Mouse (Mus musculus) liver, embryonic 12.5 days (tissue): ENCODE results near the gene Sbf2. TPM values are rescaled to one million over a fixed set of nuclear protein-coding genes. Genes with fewer than 3 reads are reported as not detected.

ENCODE experiments used
- ATAC-seq: fragments of 200-750 bp; cut with Nextera tagmentation; 2 replicates; pipeline ENCODE4 v1.8.0; 2017; ENCODE audit warnings: moderate number of reproducible peaks, mild to moderate bottlenecking, moderate library complexity
- H3K27ac ChIP-seq: fragments of 300-500 bp; sonication (generic); 2 replicates; pipeline ENCODE4 v1.5.1; 2016; ENCODE audit warnings: mild to moderate bottlenecking
- H3K27me3 ChIP-seq: fragments of 300-500 bp; sonication (generic); replicated peaks from 2 replicates; pipeline ENCODE4 v1.6.1; 2016; ENCODE audit warnings: mild to moderate bottlenecking, moderate library complexity
- H3K36me3 ChIP-seq: fragments of 300-500 bp; sonication (generic); 2 replicates; pipeline ENCODE4 v1.6.1; 2016; ENCODE audit warnings: mild to moderate bottlenecking, moderate library complexity
- H3K4me1 ChIP-seq: fragments of 300-500 bp; sonication (generic); 2 replicates; pipeline ENCODE4 v1.6.1; 2016
- H3K4me2 ChIP-seq: fragments of 300-500 bp; sonication (generic); 2 replicates; pipeline ENCODE4 v1.6.1; 2016; ENCODE audit warnings: mild to moderate bottlenecking, moderate library complexity
- H3K4me3 ChIP-seq: fragments of 300-500 bp; sonication (generic); 2 replicates; pipeline ENCODE4 v1.5.1; 2016; ENCODE audit warnings: mild to moderate bottlenecking, moderate library complexity
- H3K9ac ChIP-seq: fragments of 300-500 bp; sonication (generic); 2 replicates; pipeline ENCODE4 v1.6.1; 2016; ENCODE audit warnings: mild to moderate bottlenecking, moderate library complexity
- H3K9me3 ChIP-seq: fragments of 300-500 bp; sonication (generic); replicated peaks from 2 replicates; pipeline ENCODE4 v1.6.1; 2016; ENCODE audit warnings: mild to moderate bottlenecking, moderate library complexity
- WGBS: fragments of 180-500 bp; shearing (Covaris S2); methylation state at CpG from one replicate; pipeline ENCODE4 v1.1.7; 2016; ENCODE audit not compliant: insufficient replicate concordance; 5-methylcytosine and 5-hydroxymethylcytosine counted together
- polyA plus RNA-seq: library from polyadenylated mRNA; unstranded; fragments of >200 nt; fragmentation: Nextera tagmentation; extraction: Ambion mirVana; gene quantifications from 2 replicates; pipeline ENCODE4 v1.2.1, GENCODE M21; 2016

Sbf2 gene
- polyA plus RNA-seq, 1 experiment from 2014 or later = 9.2 TPM

- Histone ChIP-seq H3K9me3 (no peaks in the 10 kb centered on the region), H3K36me3 (no peaks in the 10 kb centered on the region), H3K4me2 (peak within 1 kb of the TSS; percentile 63), H3K9ac (peak within 1 kb of the TSS; percentile 44; the same call in 1 of the 2 replicates), H3K4me3 (peak within 1 kb of the TSS; percentile 46), H3K27me3 (peaks cover 96% of the 10 kb centered on the region), H3K4me1 (peaks cover 27% of the 10 kb centered on the region), H3K27ac (no peak within 1 kb of the TSS)
- 3% methylated on average over 30 of the region's 30 CpGs for WGBS
- peak; percentile 22; the same call in 1 of the 2 replicates for ATAC-seq
Observed at GRCm38 (mm10) chr7:110627486-110628272, 13.0 kb upstream of the Sbf2 start, which contains the start of gene Adm. Adm (plus strand) TSS chr7:110627661.

- Histone ChIP-seq H3K27me3 (peaks cover 96% of the 10 kb centered on the region), H3K9me3 (no peaks in the 10 kb centered on the region), H3K36me3 (no peaks in the 10 kb centered on the region), H3K9ac (no peak overlapping the region), H3K4me3 (peak overlapping the region; percentile 46), H3K4me2 (peak overlapping the region; percentile 63), H3K27ac (no peak overlapping the region), H3K4me1 (peaks cover 27% of the 10 kb centered on the region)
- 3% methylated on average over 12 of the region's 12 CpGs for WGBS
- ATAC-seq = peak; percentile 4; the same call in 1 of the 2 replicates
Observed at GRCm38 (mm10) chr7:110627099-110627482, 12.4 kb upstream of the Sbf2 start.

GRCm38 (mm10) chr7:110626186-110627098 is 11.7 kb upstream of the Sbf2 start:
- WGBS = 7% methylated on average over 28 of the region's 28 CpGs
- Histone ChIP-seq H3K36me3 (no peaks in the 10 kb centered on the region), H3K4me2 (peak overlapping the region; percentile 63), H3K9me3 (no peaks in the 10 kb centered on the region), H3K4me1 (peaks cover 27% of the 10 kb centered on the region), H3K27me3 (peaks cover 96% of the 10 kb centered on the region), H3K4me3 (peak overlapping the region; percentile 46), H3K27ac (no peak overlapping the region), H3K9ac (no peak overlapping the region)
- ATAC-seq = peak; percentile 35; the same call in 1 of the 2 replicates

- H3K9me3 ChIP-seq = no peaks in the 10 kb centered on the region
- peaks cover 96% of the 10 kb centered on the region for H3K27me3 ChIP-seq
- peaks cover 25% of the 10 kb centered on the region for H3K4me1 ChIP-seq
- H3K9ac ChIP-seq = no peak overlapping the region
- H3K4me2 ChIP-seq = peak overlapping the region; percentile 63
- peak overlapping the region; percentile 22 for H3K4me3 ChIP-seq
- no peak overlapping the region for H3K27ac ChIP-seq
- no peaks in the 10 kb centered on the region for H3K36me3 ChIP-seq
- WGBS = 36% methylated on average over 10 of the region's 10 CpGs
- ATAC-seq = no peak
Observed at GRCm38 (mm10) chr7:110625489-110625888, 10.8 kb upstream of the Sbf2 start.

- no peak overlapping the region for H3K4me2 ChIP-seq
- 78% methylated on average over 13 of the region's 13 CpGs for WGBS
- no peak overlapping the region for H3K9ac ChIP-seq
- H3K27me3 ChIP-seq = peaks cover 96% of the 10 kb centered on the region
- no peaks in the 10 kb centered on the region for H3K36me3 ChIP-seq
- no peak overlapping the region for H3K27ac ChIP-seq
- ATAC-seq = no peak
- H3K4me1 ChIP-seq = peaks cover 22% of the 10 kb centered on the region
- no peaks in the 10 kb centered on the region for H3K9me3 ChIP-seq
- H3K4me3 ChIP-seq = no peak overlapping the region
Observed at GRCm38 (mm10) chr7:110624961-110625360, 10.2 kb upstream of the Sbf2 start.

- no peak overlapping the region for H3K9ac ChIP-seq
- peaks cover 96% of the 10 kb centered on the region for H3K27me3 ChIP-seq
- H3K4me1 ChIP-seq = peaks cover 24% of the 10 kb centered on the region
- H3K4me2 ChIP-seq = no peak overlapping the region
- no peaks in the 10 kb centered on the region for H3K9me3 ChIP-seq
- no peak for ATAC-seq
- no peak overlapping the region for H3K4me3 ChIP-seq
- no peak overlapping the region for H3K27ac ChIP-seq
- no peaks in the 10 kb centered on the region for H3K36me3 ChIP-seq
- WGBS = 29% methylated on average over 2 of the region's 2 CpGs
Observed at GRCm38 (mm10) chr7:110624067-110624466, 9.3 kb upstream of the Sbf2 start.

GRCm38 (mm10) chr7:110619086-110619611 is 4.4 kb upstream of the Sbf2 start:
- Histone ChIP-seq H3K9ac (no peak overlapping the region), H3K4me1 (peaks cover 27% of the 10 kb centered on the region), H3K4me2 (no peak overlapping the region), H3K27ac (no peak overlapping the region), H3K36me3 (no peaks in the 10 kb centered on the region), H3K9me3 (no peaks in the 10 kb centered on the region), H3K4me3 (no peak overlapping the region), H3K27me3 (peaks cover 94% of the 10 kb centered on the region)
- WGBS = 3% methylated on average over 9 of the region's 9 CpGs
- no peak for ATAC-seq

- H3K27ac ChIP-seq = peak overlapping the region; percentile 89; the same call in 1 of the 2 replicates
- H3K4me1 ChIP-seq = peaks cover 39% of the 10 kb centered on the region
- peaks cover 95% of the 10 kb centered on the region for H3K27me3 ChIP-seq
- H3K9me3 ChIP-seq = no peaks in the 10 kb centered on the region
- no peak overlapping the region for H3K4me3 ChIP-seq
- peak overlapping the region; percentile 73 for H3K4me2 ChIP-seq
- ATAC-seq = 0 out of 2 replicates have a peak, but pooled peaks have one; percentile 8
- 4% methylated on average over 11 of the region's 11 CpGs for WGBS
- no peak overlapping the region for H3K9ac ChIP-seq
- H3K36me3 ChIP-seq = no peaks in the 10 kb centered on the region
Observed at GRCm38 (mm10) chr7:110615792-110616191, 1.1 kb upstream of the Sbf2 start.

GRCm38 (mm10) chr7:110615151-110615631 is 469 bp upstream of the Sbf2 start:
- WGBS = 2% methylated on average over 20 of the region's 20 CpGs

GRCm38 (mm10) chr7:110613381-110614132 is 1.2 kb downstream of the Sbf2 start:
- H3K36me3 ChIP-seq = no peaks in the 10 kb centered on the region
- ATAC-seq = no peak
- peak overlapping the region; percentile 64 for H3K9ac ChIP-seq
- peaks cover 75% of the 10 kb centered on the region for H3K27me3 ChIP-seq
- no peaks in the 10 kb centered on the region for H3K9me3 ChIP-seq
- 5% methylated on average over 17 of the region's 17 CpGs for WGBS
- H3K4me2 ChIP-seq = peak overlapping the region; percentile 73
- peaks cover 31% of the 10 kb centered on the region for H3K4me1 ChIP-seq
- H3K4me3 ChIP-seq = peak overlapping the region; percentile 62
- peak overlapping the region; percentile 89 for H3K27ac ChIP-seq

More at GRCm38 (mm10) chr7:110615151-110615631, 469 bp upstream of the Sbf2 start:
- H3K4me3 ChIP-seq = peak overlapping the region; percentile 62
- peak overlapping the region; percentile 89 for H3K27ac ChIP-seq
- H3K36me3 ChIP-seq = no peaks in the 10 kb centered on the region
- peak overlapping the region; percentile 73 for H3K4me2 ChIP-seq
- H3K9me3 ChIP-seq = no peaks in the 10 kb centered on the region
- peaks cover 39% of the 10 kb centered on the region for H3K4me1 ChIP-seq
- H3K27me3 ChIP-seq = peaks cover 89% of the 10 kb centered on the region
- H3K9ac ChIP-seq = peak overlapping the region; percentile 64
- peak; percentile 22; the same call in 1 of the 2 replicates for ATAC-seq

- peaks cover 11% of the 10 kb centered on the region for H3K27me3 ChIP-seq
- no peaks in the 10 kb centered on the region for H3K36me3 ChIP-seq
- no peaks in the 10 kb centered on the region for H3K4me1 ChIP-seq
- ATAC-seq = no peak
- no peak overlapping the region for H3K9ac ChIP-seq
- no peak overlapping the region for H3K4me3 ChIP-seq
- H3K9me3 ChIP-seq = no peaks in the 10 kb centered on the region
- H3K4me2 ChIP-seq = no peak overlapping the region
- H3K27ac ChIP-seq = no peak overlapping the region
- WGBS = 87% methylated on average over 1 of the region's 1 CpGs
Observed at GRCm38 (mm10) chr7:110606906-110607305, 7.8 kb downstream of the Sbf2 start.
